18 mouse cellular contexts compared by ENCODE assay signal in genomic region chr1:90652553-90652952, GRCm38 (mm10). TPM values are rescaled to one million over a fixed set of nuclear protein-coding genes. Genes with fewer than 3 reads are reported as not detected.
DNase-seq lines count a peak whose midpoint lies in the region; ATAC-seq and TF ChIP-seq lines count a peak whose summit lies in the region.
"Had no signal": no experiment of that assay in that cellular context is flagged by ENCODE, and none has a peak within 500 bp of the region (broad histone marks: within the 10 kb centered on the region; RNA-seq: fewer than 3 reads in every experiment).

No protein-coding gene starts in this region.

- no peak overlapping the region for H3K9ac ChIP-seq in limb, embryonic 13.5 days
- H3K9ac ChIP-seq: heart, embryonic 15.5 days; neural tube, embryonic 15.5 days had no signal

- H3K27ac ChIP-seq in heart, embryonic 10.5 days = peak overlapping the region; percentile 87; the same call in 1 of the 2 replicates
- peak overlapping the region; percentile 89; the same call in 1 of the 2 replicates for H3K27ac ChIP-seq in limb, embryonic 13.5 days
- H3K27ac ChIP-seq: neural tube, embryonic 15.5 days had no signal

- H3K4me2 ChIP-seq in limb, embryonic 13.5 days (replicated peaks) = no peak overlapping the region
- H3K4me2 ChIP-seq: heart, embryonic 15.5 days; neural tube, embryonic 15.5 days had no signal

- no peaks in the 10 kb centered on the region for H3K9me3 ChIP-seq in heart, embryonic 10.5 days
- H3K9me3 ChIP-seq in limb, embryonic 13.5 days = no peaks in the 10 kb centered on the region
- H3K9me3 ChIP-seq: heart, embryonic 15.5 days; neural tube, embryonic 15.5 days had no signal

- H3K79me3 ChIP-seq in C2C12 (ENCODE audit: low read depth) = no peaks in the 10 kb centered on the region

- DNase-seq in heart, embryonic 10.5 days (ENCODE audit: low spot score) = no peak
- no peak for DNase-seq in heart, adult 8-10 months (ENCODE audit: low spot score)
- DNase-seq in adrenal gland, postnatal 36 days = peak; percentile 40 to 64
- no peak for DNase-seq in urinary bladder, adult 18-20 months (ENCODE audit: low spot score in 2 of 2)
- DNase-seq in yolk sac, embryonic 10.5 days (ENCODE audit: low spot score) = no peak
- DNase-seq: cerebellum, adult 18-20 months; cerebellum, postnatal 25 days; embryo, embryonic 11 days; liver; lung, postnatal 10 days; midbrain, embryonic 14.5 days; right cerebral cortex, postnatal 14 days; spleen, adult 18-20 months had no signal

- H3ac ChIP-seq in C2C12 (ENCODE audit: control insufficient read depth, insufficient read length, low read depth) = no peak overlapping the region

- 87% methylated on average over 4 of the region's 4 CpGs for WGBS in heart, embryonic 10.5 days
- WGBS in limb, embryonic 13.5 days = 64% methylated on average over 4 of the region's 4 CpGs

- H3K4me3 ChIP-seq in heart, embryonic 10.5 days = no peak overlapping the region
- H3K4me3 ChIP-seq in C2C12 (ENCODE audit: insufficient read depth, poor library complexity, severe bottlenecking) = no peak overlapping the region
- H3K4me3 ChIP-seq in limb, embryonic 13.5 days = no peak overlapping the region
- H3K4me3 ChIP-seq: heart, embryonic 15.5 days; neural tube, embryonic 15.5 days had no signal

- H3K79me2 ChIP-seq in C2C12 (ENCODE audit: control insufficient read depth, insufficient read depth) = no peaks in the 10 kb centered on the region

- no peak for TF ChIP-seq CTCF in C2C12 (IDR thresholded peaks at IDR 0.05; ENCODE audit: control insufficient read depth, insufficient read depth, insufficient read length)

- no peak for ATAC-seq in limb, embryonic 13.5 days (ENCODE audit: low FRiP score, low read depth)
- ATAC-seq: CD4-positive, CD25-positive, alpha-beta regulatory T cell, adult 4 months had no signal

- no peaks in the 10 kb centered on the region for H3K27me3 ChIP-seq in heart, embryonic 10.5 days (ENCODE audit: insufficient read depth, poor library complexity, severe bottlenecking)
- H3K27me3 ChIP-seq in C2C12 (ENCODE audit: control insufficient read depth, insufficient read depth, insufficient read length) = no peaks in the 10 kb centered on the region
- H3K27me3 ChIP-seq in limb, embryonic 13.5 days = no peaks in the 10 kb centered on the region
- H3K27me3 ChIP-seq: heart, embryonic 15.5 days; neural tube, embryonic 15.5 days had no signal

- H3K4me1 ChIP-seq in heart, embryonic 10.5 days = peaks cover 36% of the 10 kb centered on the region
- H3K4me1 ChIP-seq in limb, embryonic 13.5 days = peaks cover 35% of the 10 kb centered on the region

- H3K36me3 ChIP-seq in heart, embryonic 10.5 days = no peaks in the 10 kb centered on the region
- H3K36me3 ChIP-seq in C2C12 (ENCODE audit: control insufficient read depth, insufficient read depth) = no peaks in the 10 kb centered on the region
- no peaks in the 10 kb centered on the region for H3K36me3 ChIP-seq in limb, embryonic 13.5 days
- H3K36me3 ChIP-seq: heart, embryonic 15.5 days; neural tube, embryonic 15.5 days had no signal

TF ChIP-seq in C2C12, 6 proteins besides CTCF, POLR2A, EP300 and RAD21:
- TF ChIP-seq FOSL1 (IDR thresholded peaks at IDR 0.05; ENCODE audit: insufficient read depth, low read length, poor library complexity, severe bottlenecking) (peak; percentile 41), CEBPB (IDR thresholded peaks at IDR 0.05; ENCODE audit: low read depth) (no peak), MYOD1 (IDR thresholded peaks at IDR 0.05; ENCODE audit: control insufficient read depth, insufficient read length, low read depth) (peak; percentile 74), MAX (IDR thresholded peaks at IDR 0.05) (peak; percentile 92)

RNA-seq across cellular contexts. Expression of gene Cops8, which starts 49.8 kb away (rescaled TPM):
- 157 and 170 TPM in 2 replicates for polyA plus RNA-seq in heart, embryonic 10.5 days (2016; fragmentation: Nextera tagmentation; extraction: Ambion mirVana)
- total RNA-seq in heart, adult 8-10 months (2022) = 100 to 1,000 TPM in 3 of 4 experiments, 10 to 100 TPM in 1; 94.8 to 119 (median 109) TPM
- polyA plus RNA-seq in C2C12 (2012; fragmentation: generic; extraction: Trizol) = 88.0 TPM
- total RNA-seq in adrenal gland, postnatal 36 days (2021) = 10 to 100 TPM; 68.9 to 93.9 TPM
- 188 and 193 TPM in 2 replicates for polyA plus RNA-seq in limb, embryonic 13.5 days (2015; fragmentation: Nextera tagmentation; extraction: Ambion mirVana)

Comparison
In these comparisons a context has a peak if more than half of its experiments do, and no peak if none do; other contexts are left out.
1. DNase-seq: peak in adrenal gland, postnatal 36 days (2 of 2); none in heart, embryonic 10.5 days (single experiment), heart, adult 8-10 months (single experiment), urinary bladder, adult 18-20 months (0 of 2) and yolk sac, embryonic 10.5 days (single experiment).